Mouse (Mus musculus): ENCODE measurements around the gene Gsk3b. TPM values are rescaled to one million over a fixed set of nuclear protein-coding genes. Genes with fewer than 3 reads are reported as not detected.
"Not testable (repeated sequence)": the region's sequence is repeated elsewhere in the genome, so short reads cannot be mapped to it uniquely, and the experiment has no call there.

Gsk3b gene
- 170 and 172 TPM in 2 replicates for polyA plus RNA-seq (2015; fragmentation: Nextera tagmentation; extraction: Ambion mirVana)

DNA sequence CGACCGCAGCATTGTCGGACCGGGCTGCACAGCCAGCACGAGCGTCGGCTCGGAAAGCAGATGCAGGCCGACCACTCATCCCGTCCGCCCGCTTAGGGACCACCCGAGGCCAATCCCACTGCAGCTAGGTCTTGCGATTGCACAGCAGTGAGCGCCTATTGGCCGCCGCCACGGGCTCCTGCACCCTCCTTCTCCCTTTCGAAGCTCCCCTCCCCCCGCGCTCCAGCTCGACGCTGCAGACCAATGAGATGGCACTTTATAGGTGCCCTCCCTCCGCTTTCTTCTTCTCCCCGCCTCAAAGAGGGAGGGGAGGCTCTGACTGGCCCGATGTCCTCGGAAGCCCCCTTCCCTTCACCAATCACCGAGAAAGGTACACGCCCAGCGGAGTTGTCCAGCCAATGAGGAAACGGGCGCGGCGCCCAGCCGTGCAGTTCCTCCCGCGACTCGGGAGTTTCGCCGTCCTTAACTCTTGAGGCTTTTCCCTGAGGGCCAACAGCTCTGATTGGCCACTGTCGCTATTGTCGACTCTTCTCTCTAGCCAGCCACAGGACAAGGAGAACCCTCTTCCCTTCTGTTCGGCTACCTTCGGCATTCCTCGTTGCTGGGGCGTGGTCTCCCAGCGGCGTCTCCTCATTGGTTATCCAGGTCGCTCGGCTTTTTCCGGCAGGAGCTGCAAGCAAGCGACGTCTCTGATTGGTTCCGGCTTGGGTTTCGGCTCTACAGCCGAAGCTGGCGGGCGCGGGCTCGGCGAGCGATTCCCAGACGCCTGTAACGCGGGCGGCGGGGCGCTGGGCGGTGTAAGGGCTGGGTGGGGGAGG lies at the start of gene Gsk3b:
Gene Gsk3b, plus strand, starts transcription at position 373 of the 818 bp plus-strand sequence.
- WGBS: under 1% methylated on average over 67 of the region's 69 CpGs
- Histone ChIP-seq H3K36me3 (no peaks in the 10 kb centered on the region), H3K4me2 (replicated peaks) (peak within 1 kb of the TSS; percentile 73), H3K4me1 (replicated peaks) (peaks cover 25% of the 10 kb centered on the region), H3K9ac (replicated peaks) (peak within 1 kb of the TSS; percentile 98), H3K27me3 (no peaks in the 10 kb centered on the region), H3K27ac (peak within 1 kb of the TSS; percentile 100), H3K4me3 (replicated peaks) (peak within 1 kb of the TSS; percentile 80), H3K9me3 (no peaks in the 10 kb centered on the region)
- ATAC-seq: peak; percentile 96

DNA sequence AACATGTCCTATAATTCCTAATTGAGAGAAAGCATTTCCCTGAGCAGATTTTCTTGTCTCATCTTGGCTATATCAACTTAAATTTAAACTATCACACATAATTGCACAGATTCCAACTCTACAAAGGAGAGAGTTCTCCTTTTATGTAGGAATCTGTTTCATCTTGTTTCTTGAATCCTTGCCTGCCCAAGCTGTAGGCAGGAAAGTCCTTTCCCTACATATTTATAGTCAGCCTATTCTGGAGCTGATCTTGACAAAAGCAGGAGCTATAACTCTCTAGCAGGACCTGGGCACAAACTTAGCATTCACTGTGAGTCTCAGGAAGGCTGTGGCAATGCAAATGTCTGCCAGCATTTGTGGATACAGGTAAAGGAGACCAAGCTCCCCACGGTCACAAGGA lies 46.6 kb upstream of the Gsk3b start:
- Histone ChIP-seq H3K27me3 (no peaks in the 10 kb centered on the region), H3K27ac (no peak overlapping the region), H3K9me3 (no peaks in the 10 kb centered on the region), H3K4me1 (replicated peaks) (no peaks in the 10 kb centered on the region), H3K9ac (replicated peaks) (no peak overlapping the region), H3K36me3 (no peaks in the 10 kb centered on the region), H3K4me3 (replicated peaks) (no peak overlapping the region), H3K4me2 (replicated peaks) (no peak overlapping the region)
- 80% methylated on average over 1 of the region's 1 CpGs for WGBS
- ATAC-seq: no peak

DNA sequence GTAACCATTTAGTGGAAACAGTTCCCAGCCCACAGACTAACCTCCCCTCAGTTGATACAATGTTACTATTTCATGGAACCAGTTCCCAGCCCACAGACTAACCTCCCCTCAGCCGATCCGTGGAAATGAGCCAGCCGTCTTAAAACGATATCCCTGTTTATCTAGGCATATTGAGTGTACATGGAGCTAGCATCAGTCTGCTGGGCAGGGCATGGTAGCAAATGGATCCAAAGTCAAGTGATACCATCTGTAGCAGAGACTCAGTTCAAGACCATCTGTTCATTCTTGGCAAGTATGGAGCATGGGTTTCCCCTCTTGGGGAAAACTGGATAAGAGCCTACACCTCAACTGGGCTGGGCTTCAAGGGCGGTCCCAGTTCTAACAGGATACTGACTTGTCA lies 44.2 kb upstream of the Gsk3b start:
- WGBS: 94% methylated on average over 5 of the region's 5 CpGs
- no peak for ATAC-seq

DNA sequence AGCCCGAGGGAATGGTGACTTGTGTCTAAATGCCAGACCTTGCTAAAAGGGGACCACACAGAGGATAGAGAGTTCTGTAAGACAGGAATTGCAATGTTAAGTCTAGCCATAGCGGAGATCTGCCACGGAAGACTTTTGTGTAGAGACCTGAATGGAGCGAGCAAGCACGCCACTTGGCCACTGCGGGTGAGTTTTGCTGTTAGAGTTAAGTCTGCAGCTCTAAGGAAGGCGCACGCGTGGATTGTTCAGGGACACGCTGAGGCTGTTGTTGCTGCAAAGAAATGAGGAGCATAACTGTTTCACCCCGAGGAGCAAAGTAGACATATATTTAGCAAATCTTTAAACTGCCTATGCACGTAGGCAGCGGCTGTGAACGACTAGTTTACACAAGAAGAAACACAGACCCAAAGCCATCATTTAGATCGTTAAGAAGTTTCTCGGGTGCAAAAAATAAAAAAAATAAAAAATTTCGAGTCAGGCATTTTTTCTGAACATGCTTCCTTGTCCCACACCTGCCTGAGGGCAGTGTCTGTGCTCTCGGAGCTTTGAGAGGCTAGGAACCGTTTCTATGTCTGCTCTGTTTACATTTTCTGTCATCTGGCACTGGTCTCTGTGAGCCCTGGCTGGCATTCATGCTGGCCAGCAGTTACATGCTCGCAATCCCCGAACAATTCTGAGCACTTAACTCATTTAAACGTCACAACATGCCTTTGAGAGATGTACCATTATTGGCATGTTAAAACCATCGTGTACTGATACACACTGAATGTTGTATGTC lies 40.8 kb upstream of the Gsk3b start:
- H3K9me3 ChIP-seq: no peaks in the 10 kb centered on the region
- no peak overlapping the region for H3K27ac ChIP-seq
- no peaks in the 10 kb centered on the region for H3K36me3 ChIP-seq
- WGBS: 76% methylated on average over 23 of the region's 23 CpGs
- no peak overlapping the region for H3K9ac ChIP-seq (replicated peaks)
- no peaks in the 10 kb centered on the region for H3K4me1 ChIP-seq (replicated peaks)
- no peaks in the 10 kb centered on the region for H3K27me3 ChIP-seq
- no peak overlapping the region for H3K4me3 ChIP-seq (replicated peaks)
- no peak overlapping the region for H3K4me2 ChIP-seq (replicated peaks)
- no peak for ATAC-seq

More for the DNA sequence above, 44.2 kb upstream of the Gsk3b start:
- Histone ChIP-seq H3K4me1 (replicated peaks) (no peaks in the 10 kb centered on the region), H3K27ac (no peak overlapping the region), H3K9ac (replicated peaks) (no peak overlapping the region), H3K36me3 (no peaks in the 10 kb centered on the region), H3K27me3 (no peaks in the 10 kb centered on the region), H3K4me2 (replicated peaks) (no peak overlapping the region), H3K4me3 (replicated peaks) (no peak overlapping the region), H3K9me3 (no peaks in the 10 kb centered on the region)

DNA sequence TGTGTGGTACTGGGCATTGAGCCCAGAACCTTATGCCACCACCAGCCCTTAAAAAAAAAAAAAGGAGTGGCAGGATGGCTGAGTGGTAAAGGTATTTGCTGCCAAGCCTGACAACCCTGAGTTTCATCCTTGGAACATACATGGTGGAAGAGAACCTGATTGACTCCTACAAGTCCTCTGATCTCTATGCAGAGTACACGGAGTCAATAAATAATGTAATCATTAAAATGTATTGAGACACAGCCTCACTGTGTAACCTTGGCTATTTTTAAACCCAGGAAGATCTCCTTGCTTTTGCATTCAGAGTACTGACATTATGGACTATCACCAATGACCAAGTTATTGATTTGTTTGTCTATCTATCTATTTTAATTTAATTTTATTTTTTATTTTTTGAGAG lies 30.9 kb upstream of the Gsk3b start:
- 75% methylated on average over 1 of the region's 1 CpGs for WGBS
- ATAC-seq: no peak
- no peaks in the 10 kb centered on the region for H3K4me1 ChIP-seq (replicated peaks)

DNA sequence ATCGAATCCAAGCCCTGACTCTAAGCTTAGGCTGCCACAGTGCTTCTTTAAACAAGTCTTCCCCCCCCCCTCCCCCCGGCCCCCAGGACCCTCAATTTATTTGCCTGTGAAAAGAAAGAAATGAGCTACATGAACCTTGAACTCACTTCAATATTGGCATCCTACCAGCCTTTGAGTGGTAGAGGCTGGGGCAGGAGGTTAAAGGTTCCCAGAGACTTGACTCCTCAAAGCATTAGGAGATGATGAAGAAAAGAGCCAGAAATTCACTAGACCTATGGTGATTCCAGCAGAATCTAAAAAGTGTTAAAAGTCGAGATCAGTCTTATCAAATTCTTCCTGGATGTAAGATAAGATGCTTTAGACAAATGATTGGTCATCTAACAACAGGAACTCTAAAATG lies 30.0 kb upstream of the Gsk3b start:
- Histone ChIP-seq H3K9ac (replicated peaks) (no peak overlapping the region), H3K4me1 (replicated peaks) (no peaks in the 10 kb centered on the region), H3K27ac (no peak overlapping the region), H3K27me3 (no peaks in the 10 kb centered on the region), H3K9me3 (no peaks in the 10 kb centered on the region), H3K4me3 (replicated peaks) (no peak overlapping the region), H3K4me2 (replicated peaks) (no peak overlapping the region), H3K36me3 (no peaks in the 10 kb centered on the region)
- ATAC-seq: no peak
- WGBS: 78% methylated on average over 3 of the region's 3 CpGs

More for the DNA sequence above, 30.9 kb upstream of the Gsk3b start:
- no peaks in the 10 kb centered on the region for H3K27me3 ChIP-seq
- H3K36me3 ChIP-seq: no peaks in the 10 kb centered on the region
- no peak overlapping the region for H3K9ac ChIP-seq (replicated peaks)
- H3K4me2 ChIP-seq (replicated peaks): no peak overlapping the region
- H3K27ac ChIP-seq: no peak overlapping the region
- no peaks in the 10 kb centered on the region for H3K9me3 ChIP-seq
- no peak overlapping the region for H3K4me3 ChIP-seq (replicated peaks)

DNA sequence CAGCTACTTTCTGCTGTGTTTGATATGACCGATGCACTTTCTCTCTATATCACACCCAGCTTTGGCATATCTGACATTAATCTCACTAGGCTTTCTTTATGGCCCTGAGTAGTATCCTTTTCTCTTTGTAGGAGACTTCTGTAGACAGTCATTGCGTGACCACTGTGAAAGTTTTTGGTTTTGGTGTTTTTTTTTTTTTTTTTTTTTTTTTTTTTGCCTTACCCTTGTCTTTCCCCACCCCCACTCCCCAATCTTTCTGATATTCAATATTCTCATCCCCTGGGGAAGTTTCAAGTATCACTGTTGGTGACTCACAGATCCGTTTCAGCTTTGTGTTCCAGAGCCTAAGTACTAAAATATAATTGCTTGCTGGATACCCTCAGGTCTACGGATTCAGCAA lies 29.2 kb upstream of the Gsk3b start:
- Histone ChIP-seq H3K27me3 (no peaks in the 10 kb centered on the region), H3K27ac (no peak overlapping the region), H3K4me1 (replicated peaks) (no peaks in the 10 kb centered on the region), H3K9me3 (no peaks in the 10 kb centered on the region), H3K36me3 (no peaks in the 10 kb centered on the region), H3K4me3 (replicated peaks) (no peak overlapping the region), H3K9ac (replicated peaks) (no peak overlapping the region), H3K4me2 (replicated peaks) (no peak overlapping the region)
- ATAC-seq: no peak
- WGBS: 93% methylated on average over 4 of the region's 4 CpGs

DNA sequence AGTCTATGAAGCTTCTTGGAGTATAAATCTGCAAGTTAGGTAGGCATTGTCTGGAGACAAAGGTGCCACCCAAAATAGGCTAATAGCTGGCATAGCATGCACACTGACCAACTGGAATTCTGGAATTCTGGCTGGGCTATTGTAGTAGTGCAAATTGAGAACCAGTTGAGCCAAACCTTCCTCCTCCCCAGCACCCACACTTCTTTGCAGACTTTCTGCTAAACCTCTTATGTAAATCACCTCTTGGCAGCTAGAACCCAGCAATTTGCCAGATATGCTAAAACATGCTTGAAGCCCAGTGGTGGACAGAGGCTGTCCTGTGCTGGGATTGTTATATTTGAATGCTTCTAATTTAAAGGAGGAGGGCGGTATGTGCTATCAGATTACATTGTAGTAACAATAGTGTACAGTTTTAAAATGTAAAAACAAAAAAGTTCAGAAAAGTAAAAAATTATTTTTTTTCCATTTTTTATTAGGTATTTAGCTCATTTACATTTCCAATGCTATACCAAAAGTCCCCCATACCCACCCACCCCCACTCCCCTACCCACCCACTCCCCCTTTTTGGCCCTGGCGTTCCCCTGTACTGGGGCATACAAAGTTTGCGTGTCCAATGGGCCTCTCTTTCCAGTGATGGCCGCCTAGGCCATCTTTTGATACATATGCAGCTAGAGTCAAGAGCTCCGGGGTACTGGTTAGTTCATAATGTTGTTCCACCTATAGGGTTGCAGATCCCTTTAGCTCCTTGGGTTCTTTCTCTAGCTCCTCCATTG lies 14.8 kb upstream of the Gsk3b start:
- H3K4me3 ChIP-seq (replicated peaks); H3K27me3 ChIP-seq; H3K9ac ChIP-seq (replicated peaks); H3K27ac ChIP-seq; H3K4me1 ChIP-seq (replicated peaks); H3K36me3 ChIP-seq; H3K4me2 ChIP-seq (replicated peaks): not testable (repeated sequence)
- WGBS: 89% methylated on average over 1 of the region's 5 CpGs
- H3K9me3 ChIP-seq: peaks cover 21% of the 10 kb centered on the region
- ATAC-seq: 0 out of 2 replicates have a peak, but pooled peaks have one; percentile 24

DNA sequence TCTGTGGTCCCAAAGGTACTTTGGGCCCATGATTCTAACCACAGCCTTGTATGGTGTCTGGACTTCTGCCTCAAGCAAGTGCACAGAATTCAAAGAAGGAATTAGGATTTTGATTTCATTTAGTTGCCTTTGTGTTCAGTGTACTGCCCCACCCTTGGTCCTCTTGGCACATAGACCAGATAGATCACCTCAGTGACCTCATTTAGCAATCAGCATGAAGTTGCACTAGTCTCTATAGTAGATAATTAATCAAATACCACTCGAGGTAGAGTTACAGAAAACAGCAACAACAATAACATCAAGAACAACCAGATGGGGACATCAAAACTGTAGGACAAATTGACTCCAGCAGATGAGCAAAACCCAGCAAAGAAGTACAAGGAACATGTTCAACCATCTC lies 8.6 kb upstream of the Gsk3b start:
- Histone ChIP-seq H3K4me1 (replicated peaks) (no peaks in the 10 kb centered on the region), H3K9me3 (no peaks in the 10 kb centered on the region), H3K9ac (replicated peaks) (no peak overlapping the region), H3K4me2 (replicated peaks) (no peak overlapping the region), H3K36me3 (no peaks in the 10 kb centered on the region), H3K27ac (no peak overlapping the region), H3K4me3 (replicated peaks) (no peak overlapping the region), H3K27me3 (no peaks in the 10 kb centered on the region)
- 68% methylated on average over 1 of the region's 1 CpGs for WGBS
- ATAC-seq: no peak

DNA sequence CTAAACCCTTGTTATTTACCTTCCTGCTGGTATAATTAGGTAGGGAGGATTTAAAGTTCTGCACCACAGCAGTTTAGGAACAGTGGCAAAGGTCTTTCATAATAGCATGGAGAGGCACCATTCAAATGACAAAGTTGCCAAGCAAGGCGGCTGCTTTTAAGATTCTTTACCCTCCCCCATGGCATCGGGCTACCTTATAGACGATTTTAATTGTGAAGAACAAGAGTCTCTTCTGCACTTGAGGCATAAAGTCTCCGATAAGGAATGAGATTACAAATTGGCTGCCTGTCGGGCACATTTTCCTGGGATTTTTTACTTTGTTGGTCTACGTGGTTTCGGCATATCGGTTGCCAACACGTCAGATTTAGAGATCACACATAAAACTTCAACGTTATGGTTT lies 1.6 kb upstream of the Gsk3b start:
- 17% methylated on average over 10 of the region's 10 CpGs for WGBS
- H3K9me3 ChIP-seq: no peaks in the 10 kb centered on the region
- H3K36me3 ChIP-seq: no peaks in the 10 kb centered on the region
- ATAC-seq: no peak
- H3K4me1 ChIP-seq (replicated peaks): peaks cover 14% of the 10 kb centered on the region
- H3K27me3 ChIP-seq: no peaks in the 10 kb centered on the region
- H3K9ac ChIP-seq (replicated peaks): peak overlapping the region; percentile 91
- peak overlapping the region; percentile 73 for H3K4me2 ChIP-seq (replicated peaks)
- peak overlapping the region; percentile 100 for H3K27ac ChIP-seq
- H3K4me3 ChIP-seq (replicated peaks): peak overlapping the region; percentile 80

DNA sequence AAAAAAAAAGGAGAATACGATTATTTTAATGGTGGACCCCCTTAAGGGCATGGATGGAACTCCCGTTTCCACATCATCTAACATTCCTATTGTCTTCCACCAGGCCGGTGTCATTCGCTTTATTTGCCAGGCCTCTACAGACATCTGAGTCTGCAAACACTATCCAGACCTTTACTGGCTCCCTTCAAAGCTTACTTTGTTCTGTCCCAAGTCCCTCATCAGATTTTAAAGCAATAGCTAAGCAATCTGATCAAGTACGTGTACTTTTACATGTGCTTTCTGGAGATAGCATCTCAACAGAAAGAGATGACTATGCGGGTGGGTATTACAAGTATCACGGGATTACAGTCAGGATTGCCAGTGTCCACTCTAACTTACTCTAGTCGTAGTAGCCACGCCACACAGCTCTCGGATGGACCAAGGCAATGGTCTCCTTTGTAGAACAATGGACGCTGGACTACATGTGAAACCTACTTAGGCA lies 1.1 kb upstream of the Gsk3b start:
- ATAC-seq: no peak
- Histone ChIP-seq H3K4me3 (replicated peaks) (peak overlapping the region; percentile 80), H3K4me2 (replicated peaks) (peak overlapping the region; percentile 73), H3K9ac (replicated peaks) (peak overlapping the region; percentile 91), H3K27ac (peak overlapping the region; percentile 100), H3K27me3 (no peaks in the 10 kb centered on the region), H3K9me3 (no peaks in the 10 kb centered on the region), H3K4me1 (replicated peaks) (peaks cover 14% of the 10 kb centered on the region), H3K36me3 (no peaks in the 10 kb centered on the region)
- under 1% methylated on average over 11 of the region's 11 CpGs for WGBS

All from midbrain, embryonic 13.5 days (tissue).